7 mouse cellular contexts compared by ENCODE assay signal in genomic region chr11:121236564-121237344, GRCm38 (mm10). TPM values are rescaled to one million over a fixed set of nuclear protein-coding genes. Genes with fewer than 3 reads are reported as not detected.
A peak's percentile ranks its signal among the peaks of the same experiment; 100 is the strongest.
DNase-seq lines count a peak whose midpoint lies in the region; ATAC-seq lines count a peak whose summit lies in the region.

Narf (plus strand) TSS chr11:121237253.

- H3K27ac ChIP-seq in intestine, embryonic 16.5 days (ENCODE audit: low read length), result peak within 1 kb of the TSS; percentile 100
- H3K27ac ChIP-seq in midbrain, embryonic 11.5 days (ENCODE audit: low read depth, low read length), result peak within 1 kb of the TSS; percentile 98

- H3K4me1 ChIP-seq in intestine, embryonic 16.5 days (ENCODE audit: control insufficient read depth, insufficient read depth, low read length), result peaks cover 13% of the 10 kb centered on the region
- H3K4me1 ChIP-seq in midbrain, embryonic 11.5 days (ENCODE audit: control insufficient read depth, insufficient read depth, low read length), result peaks cover 14% of the 10 kb centered on the region

- no peaks in the 10 kb centered on the region for H3K9me3 ChIP-seq in intestine, embryonic 16.5 days (ENCODE audit: control insufficient read depth, low read length)
- H3K9me3 ChIP-seq in midbrain, embryonic 11.5 days (ENCODE audit: control insufficient read depth, low read length), result no peaks in the 10 kb centered on the region

- H3K4me2 ChIP-seq in intestine, embryonic 16.5 days (ENCODE audit: low read depth, low read length), result peak within 1 kb of the TSS; percentile 61
- peak within 1 kb of the TSS; percentile 60 for H3K4me2 ChIP-seq in midbrain, embryonic 11.5 days

- no peaks in the 10 kb centered on the region for H3K27me3 ChIP-seq in intestine, embryonic 16.5 days (replicated peaks; ENCODE audit: control insufficient read depth, insufficient read depth, low read length)
- H3K27me3 ChIP-seq in midbrain, embryonic 11.5 days (ENCODE audit: control insufficient read depth, insufficient read depth, low read length), result no peaks in the 10 kb centered on the region

- peak; percentile 98 for ATAC-seq in intestine, embryonic 16.5 days
- ATAC-seq in midbrain, embryonic 11.5 days (ENCODE audit: low FRiP score), result peak; percentile 100

- WGBS in intestine, embryonic 16.5 days, result under 1% methylated on average over 50 of the region's 50 CpGs
- under 1% methylated on average over 50 of the region's 50 CpGs for WGBS in midbrain, embryonic 11.5 days

- H3K9ac ChIP-seq in intestine, embryonic 16.5 days (ENCODE audit: low read depth, low read length), result peak within 1 kb of the TSS; percentile 90
- peak within 1 kb of the TSS; percentile 87 for H3K9ac ChIP-seq in midbrain, embryonic 11.5 days (ENCODE audit: low read length)

- peak; percentile 100 for DNase-seq in adrenal gland, adult 8-10 months
- DNase-seq in embryo, embryonic 9.5 days (ENCODE audit: extremely low spot score), result peak; percentile 99
- DNase-seq in gastrocnemius, postnatal 4 days (ENCODE audit: low spot score in 2 of 2), result peak; percentile 90 to 98
- peak; percentile 99 for DNase-seq in left cerebral cortex, postnatal 36 days (ENCODE audit: low spot score in 2 of 2)
- DNase-seq in midbrain, embryonic 11.5 days (ENCODE audit: low spot score, missing footprints), result peak; percentile 99
- DNase-seq in skeletal muscle tissue, adult 2 months (ENCODE audit: low read depth, low spot score), result peak; percentile 99

- intact Hi-C loops in left cerebral cortex, postnatal 36 days (cut with DNase I), result no loop called here

- H3K36me3 ChIP-seq in intestine, embryonic 16.5 days (ENCODE audit: control insufficient read depth, insufficient read depth, low read length), result no peaks in the 10 kb centered on the region
- H3K36me3 ChIP-seq in midbrain, embryonic 11.5 days (ENCODE audit: control insufficient read depth, insufficient read depth, low read length), result no peaks in the 10 kb centered on the region

- H3K4me3 ChIP-seq in intestine, embryonic 16.5 days (ENCODE audit: low read length), result peak within 1 kb of the TSS; percentile 81
- H3K4me3 ChIP-seq in midbrain, embryonic 11.5 days (ENCODE audit: low read depth, low read length), result peak within 1 kb of the TSS; percentile 72

RNA-seq across cellular contexts. Expression of gene Narf, which starts in this region (rescaled TPM):
- 10 to 100 TPM; 20.4 to 24.7 (median 23.1) TPM for total RNA-seq in adrenal gland, adult 8-10 months (2022)
- 10 to 100 TPM; 36.7 to 38.8 TPM for total RNA-seq in gastrocnemius, postnatal 4 days (2021)
- 52.2 and 52.6 TPM in 2 replicates for polyA plus RNA-seq in intestine, embryonic 16.5 days (2015; fragmentation: Nextera tagmentation; extraction: Ambion mirVana)
- total RNA-seq in left cerebral cortex, postnatal 36 days (2021), result 10 to 100 TPM; 48.1 to 62.7 TPM
- 65.5 and 72.7 TPM in 2 replicates for polyA plus RNA-seq in midbrain, embryonic 11.5 days (2014; fragmentation: Nextera tagmentation; extraction: Ambion mirVana)

Comparison
In these comparisons a context has a peak if more than half of its experiments do, and no peak if none do; other contexts are left out.
1. Peak in every context shown above with its lines: DNase-seq, ATAC-seq, H3K4me3 ChIP-seq and H3K27ac ChIP-seq.